Mouse (Mus musculus) stomach, postnatal 0 days (tissue): ENCODE results near the gene Dnajc11.

Experiments used
- CTCF ChIP-seq: IDR thresholded peaks from 2 replicates; pipeline ENCODE4 v1.5.1; 2016; ENCODE audit warnings: antibody characterized with exemption, low read depth, mild to moderate bottlenecking, moderate library complexity
- EP300 ChIP-seq: optimal IDR thresholded peaks from 2 replicates; pipeline ENCODE3; 2016; ENCODE audit warnings: antibody characterized with exemption

DNA sequence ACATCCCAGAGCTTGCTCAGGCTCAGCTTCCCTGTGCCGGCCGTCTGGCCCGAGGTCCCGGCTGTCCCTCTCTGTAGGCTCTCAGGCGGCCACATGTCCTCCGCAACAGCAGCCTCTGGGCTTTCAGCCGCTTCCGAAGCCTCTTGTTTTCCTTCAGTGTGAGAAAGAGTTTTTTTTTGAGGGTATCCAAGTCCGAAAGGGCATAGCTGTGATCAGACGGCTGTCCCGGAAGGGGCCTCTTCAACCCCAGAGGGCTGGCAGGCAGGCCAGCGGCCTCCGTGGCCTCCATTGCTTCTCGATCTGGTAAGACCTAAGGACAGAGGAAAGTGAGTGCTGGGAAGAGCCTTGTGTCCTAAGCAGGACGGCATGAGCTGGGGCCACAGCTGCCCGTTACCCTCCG lies 49.6 kb downstream of the Dnajc11 start:
- TF ChIP-seq EP300 (no peak), CTCF (no peak)
